Mouse (Mus musculus): ENCODE measurements around the gene Lamc2. TPM values are rescaled to one million over a fixed set of nuclear protein-coding genes. Genes with fewer than 3 reads are reported as not detected.

Gene Lamc2
- polyA plus RNA-seq, 1 experiment from 2014 or later, result 1.6 TPM

Other genes starting within 250 kb of the Lamc2 start
- 64.3 and 75.1 TPM in 2 replicates for gene Nmnat2, start 231.5 kb downstream of the Lamc2 start, polyA plus RNA-seq (2015; fragmentation: Nextera tagmentation; extraction: Ambion mirVana)
- gene Lamc1, start 146.3 kb upstream of the Lamc2 start, polyA plus RNA-seq (2015; fragmentation: Nextera tagmentation; extraction: Ambion mirVana), result 17.1 and 22.8 TPM in 2 replicates
- gene Shcbp1l, start 238.7 kb upstream of the Lamc2 start, polyA plus RNA-seq (2015; fragmentation: Nextera tagmentation; extraction: Ambion mirVana), result 0.43 and 0.75 TPM in 2 replicates